Mouse (Mus musculus): ENCODE measurements around the gene Ppp3ca. TPM values are rescaled to one million over a fixed set of nuclear protein-coding genes. Genes with fewer than 3 reads are reported as not detected.

Gene Ppp3ca
- polyA plus RNA-seq (2015; fragmentation: Nextera tagmentation; extraction: Ambion mirVana): 11.3 and 13.6 TPM in 2 replicates

- Histone ChIP-seq H3K4me2 (peak within 1 kb of the TSS; percentile 95), H3K27me3 (no peaks in the 10 kb centered on the region), H3K4me3 (replicated peaks) (peak within 1 kb of the TSS; percentile 84), H3K9ac (peak within 1 kb of the TSS; percentile 88), H3K36me3 (no peaks in the 10 kb centered on the region), H3K9me3 (replicated peaks) (no peaks in the 10 kb centered on the region), H3K4me1 (replicated peaks) (peaks cover 32% of the 10 kb centered on the region), H3K27ac (peak within 1 kb of the TSS; percentile 83)
- 0% methylated on average over 34 of the region's 43 CpGs for WGBS (ENCODE audit: insufficient replicate concordance)
- ATAC-seq (ENCODE audit: low read depth) (no peak), DNase-seq (no peak)
Observed at GRCm38 (mm10) chr3:136670110-136670359, at the start of gene Ppp3ca. Ppp3ca (plus strand) TSS chr3:136670124.

GRCm38 (mm10) chr3:136640544-136641230, 29.2 kb upstream of the Ppp3ca start:
- Histone ChIP-seq H3K4me1 (replicated peaks) (no peaks in the 10 kb centered on the region), H3K36me3 (no peaks in the 10 kb centered on the region), H3K4me3 (replicated peaks) (no peak overlapping the region), H3K9me3 (replicated peaks) (no peaks in the 10 kb centered on the region), H3K4me2 (no peak overlapping the region), H3K27me3 (no peaks in the 10 kb centered on the region), H3K27ac (no peak overlapping the region), H3K9ac (no peak overlapping the region)
- DNase-seq (no peak), ATAC-seq (ENCODE audit: low read depth) (no peak)
- 62% methylated on average over 5 of the region's 5 CpGs for WGBS (ENCODE audit: insufficient replicate concordance)

GRCm38 (mm10) chr3:136650966-136651365, 19.0 kb upstream of the Ppp3ca start:
- Histone ChIP-seq H3K27me3 (no peaks in the 10 kb centered on the region), H3K4me2 (no peak overlapping the region), H3K4me3 (replicated peaks) (no peak overlapping the region), H3K27ac (no peak overlapping the region), H3K9ac (no peak overlapping the region), H3K36me3 (no peaks in the 10 kb centered on the region), H3K4me1 (replicated peaks) (no peaks in the 10 kb centered on the region), H3K9me3 (replicated peaks) (no peaks in the 10 kb centered on the region)
- ATAC-seq (ENCODE audit: low read depth) (no peak), DNase-seq (no peak)
- WGBS (ENCODE audit: insufficient replicate concordance): 62% methylated on average over 4 of the region's 4 CpGs

GRCm38 (mm10) chr3:136651496-136651895, 18.4 kb upstream of the Ppp3ca start:
- 55% methylated on average over 6 of the region's 6 CpGs for WGBS (ENCODE audit: insufficient replicate concordance)
- no peak overlapping the region for H3K27ac ChIP-seq
- H3K4me3 ChIP-seq (replicated peaks): no peak overlapping the region
- ATAC-seq (ENCODE audit: low read depth) (no peak), DNase-seq (no peak)
- H3K9me3 ChIP-seq (replicated peaks): no peaks in the 10 kb centered on the region
- no peaks in the 10 kb centered on the region for H3K4me1 ChIP-seq (replicated peaks)
- no peak overlapping the region for H3K4me2 ChIP-seq
- no peak overlapping the region for H3K9ac ChIP-seq
- H3K36me3 ChIP-seq: no peaks in the 10 kb centered on the region
- no peaks in the 10 kb centered on the region for H3K27me3 ChIP-seq

- Histone ChIP-seq H3K36me3 (no peaks in the 10 kb centered on the region), H3K4me3 (replicated peaks) (no peak overlapping the region), H3K9ac (no peak overlapping the region), H3K4me1 (replicated peaks) (peaks cover 3% of the 10 kb centered on the region; the same call in 1 of the 2 replicates), H3K4me2 (no peak overlapping the region), H3K27ac (no peak overlapping the region), H3K9me3 (replicated peaks) (no peaks in the 10 kb centered on the region), H3K27me3 (no peaks in the 10 kb centered on the region)
- ATAC-seq (ENCODE audit: low read depth): no peak
- 67% methylated on average over 3 of the region's 3 CpGs for WGBS (ENCODE audit: insufficient replicate concordance)
- DNase-seq: no peak
Observed at GRCm38 (mm10) chr3:136656460-136657035, 13.4 kb upstream of the Ppp3ca start.

- H3K9ac ChIP-seq: no peak overlapping the region
- H3K36me3 ChIP-seq: no peaks in the 10 kb centered on the region
- WGBS (ENCODE audit: insufficient replicate concordance): 58% methylated on average over 2 of the region's 2 CpGs
- ATAC-seq (ENCODE audit: low read depth): peak; percentile 80
- no peaks in the 10 kb centered on the region for H3K27me3 ChIP-seq
- H3K4me1 ChIP-seq (replicated peaks): peaks cover 3% of the 10 kb centered on the region; the same call in 1 of the 2 replicates
- H3K9me3 ChIP-seq (replicated peaks): no peaks in the 10 kb centered on the region
- H3K4me3 ChIP-seq (replicated peaks): no peak overlapping the region
- H3K27ac ChIP-seq: no peak overlapping the region
- no peak overlapping the region for H3K4me2 ChIP-seq
- DNase-seq: peak; percentile 21
Observed at GRCm38 (mm10) chr3:136658681-136659080, 11.2 kb upstream of the Ppp3ca start.

GRCm38 (mm10) chr3:136665119-136665518, 4.8 kb upstream of the Ppp3ca start:
- Histone ChIP-seq H3K9me3 (replicated peaks) (no peaks in the 10 kb centered on the region), H3K9ac (no peak overlapping the region), H3K4me2 (no peak overlapping the region), H3K4me1 (replicated peaks) (peaks cover 13% of the 10 kb centered on the region), H3K36me3 (no peaks in the 10 kb centered on the region), H3K27me3 (no peaks in the 10 kb centered on the region), H3K4me3 (replicated peaks) (no peak overlapping the region), H3K27ac (no peak overlapping the region)
- DNase-seq (no peak), ATAC-seq (ENCODE audit: low read depth) (no peak)
- WGBS (ENCODE audit: insufficient replicate concordance): 65% methylated on average over 1 of the region's 1 CpGs

GRCm38 (mm10) chr3:136668072-136668471, 1.9 kb upstream of the Ppp3ca start:
- no peak overlapping the region for H3K4me2 ChIP-seq
- H3K9ac ChIP-seq: no peak overlapping the region
- H3K4me1 ChIP-seq (replicated peaks): peaks cover 26% of the 10 kb centered on the region
- H3K27me3 ChIP-seq: no peaks in the 10 kb centered on the region
- H3K36me3 ChIP-seq: no peaks in the 10 kb centered on the region
- H3K9me3 ChIP-seq (replicated peaks): no peaks in the 10 kb centered on the region
- ATAC-seq (ENCODE audit: low read depth): no peak
- no peak overlapping the region for H3K27ac ChIP-seq
- no peak overlapping the region for H3K4me3 ChIP-seq (replicated peaks)
- WGBS (ENCODE audit: insufficient replicate concordance): 52% methylated on average over 2 of the region's 2 CpGs
- DNase-seq: no peak

- Histone ChIP-seq H3K9ac (peak overlapping the region; percentile 88), H3K4me1 (replicated peaks) (peaks cover 32% of the 10 kb centered on the region), H3K36me3 (no peaks in the 10 kb centered on the region), H3K27ac (peak overlapping the region; percentile 81), H3K27me3 (no peaks in the 10 kb centered on the region), H3K4me2 (peak overlapping the region; percentile 95), H3K4me3 (replicated peaks) (peak overlapping the region; percentile 84), H3K9me3 (replicated peaks) (no peaks in the 10 kb centered on the region)
- WGBS (ENCODE audit: insufficient replicate concordance): under 1% methylated on average over 51 of the region's 56 CpGs
- ATAC-seq (ENCODE audit: low read depth): peak; percentile 96
- peak; percentile 99 for DNase-seq
Observed at GRCm38 (mm10) chr3:136669231-136670109, 454 bp upstream of the Ppp3ca start.

- WGBS (ENCODE audit: insufficient replicate concordance): under 1% methylated on average over 78 of the region's 92 CpGs
- Histone ChIP-seq H3K4me3 (replicated peaks) (peak overlapping the region; percentile 84), H3K4me2 (peak overlapping the region; percentile 95), H3K4me1 (replicated peaks) (peaks cover 32% of the 10 kb centered on the region), H3K9me3 (replicated peaks) (no peaks in the 10 kb centered on the region), H3K9ac (peak overlapping the region; percentile 87), H3K27ac (peak overlapping the region; percentile 83), H3K27me3 (no peaks in the 10 kb centered on the region), H3K36me3 (no peaks in the 10 kb centered on the region)
- ATAC-seq (ENCODE audit: low read depth): peak; percentile 35
- peak; percentile 45 for DNase-seq
Observed at GRCm38 (mm10) chr3:136670360-136671131, 622 bp downstream of the Ppp3ca start.
